Mouse (Mus musculus) stomach, embryonic 15.5 days (tissue): ENCODE measurements around the gene Gm9913. TPM values are rescaled to one million over a fixed set of nuclear protein-coding genes. Genes with fewer than 3 reads are reported as not detected.

Experiments
- polyA plus RNA-seq: library from polyadenylated mRNA; unstranded; fragments of >200 nt; fragmentation: Nextera tagmentation; extraction: Ambion mirVana; gene quantifications from 2 replicates; pipeline ENCODE4 v1.2.1, GENCODE M21; 2015

Gene Gm9913
- polyA plus RNA-seq, 1 experiment from 2014 or later = 0.45 TPM

Other genes starting within 250 kb of the Gm9913 start
- gene Fbn1, start 2.9 kb downstream of the Gm9913 start, polyA plus RNA-seq = 25.9 and 27.9 TPM in 2 replicates
- 5.2 TPM in 2 replicates for gene Cep152, start 120.0 kb downstream of the Gm9913 start, polyA plus RNA-seq
- 139 and 147 TPM in 2 replicates for gene Eid1, start 168.0 kb downstream of the Gm9913 start, polyA plus RNA-seq
- 2.5 and 3.1 TPM in 2 replicates for gene Shc4, start 219.1 kb downstream of the Gm9913 start, polyA plus RNA-seq